Mouse (Mus musculus): ENCODE results near the gene Swi5.

DNA sequence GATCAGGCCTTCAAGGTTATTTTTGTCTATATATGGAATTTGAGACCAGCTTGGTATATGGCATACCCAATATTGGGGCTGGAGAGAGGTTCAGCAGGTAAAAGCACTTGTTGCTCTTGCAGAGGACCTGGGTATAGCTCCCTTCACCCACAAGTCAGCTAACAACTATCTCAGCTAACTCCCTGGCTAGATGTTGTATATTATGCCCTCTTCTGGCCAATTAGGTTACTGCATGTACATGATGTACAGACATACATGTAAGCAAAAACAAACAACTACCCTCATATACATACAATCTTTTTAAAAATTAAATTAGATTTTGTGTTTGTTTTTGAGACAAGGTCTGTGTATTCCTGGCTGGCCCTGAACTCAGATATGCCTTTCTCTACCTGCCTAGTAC, 1.7 kb upstream of the Swi5 start:
- TF ChIP-seq CTCF (IDR thresholded peaks at IDR 0.05; ENCODE audit: extremely low read depth, insufficient read length, insufficient replicate concordance, low read depth, low read length) = 0 out of 2 replicates have a peak, but pooled peaks have one; percentile 15
- no peak for TF ChIP-seq POLR2A (IDR thresholded peaks at IDR 0.05; ENCODE audit: low read depth, low read length)

All from small intestine, adult 2 months (tissue).